Mouse (Mus musculus) C2C12 (cell line): ENCODE measurements around the gene Med7.

Source experiments
- CTCF ChIP-seq: IDR thresholded peaks from one replicate; pipeline ENCODE4 v1.5.1; 2011; ENCODE audit not compliant: control insufficient read depth, insufficient read depth, insufficient read length
- FOSL1 ChIP-seq: IDR thresholded peaks from one replicate; pipeline ENCODE4 v1.8.0; 2011; ENCODE audit warnings: mild to moderate bottlenecking, low read length; ENCODE audit not compliant: poor library complexity, insufficient read depth, severe bottlenecking
- MYOD1 ChIP-seq: IDR thresholded peaks from one replicate; pipeline ENCODE4 v1.6.1; 2011; ENCODE audit warnings: low read depth; ENCODE audit not compliant: control insufficient read depth, insufficient read length
- MYOG ChIP-seq: IDR thresholded peaks from one replicate; pipeline ENCODE4 v1.6.1; 2011; ENCODE audit not compliant: control insufficient read depth, insufficient read length; ENCODE audit errors: extremely low read depth
- USF1 ChIP-seq: IDR thresholded peaks from one replicate; pipeline ENCODE4 v1.6.1; 2011; ENCODE audit warnings: low read depth, mild to moderate bottlenecking, control low read depth, moderate library complexity

DNA sequence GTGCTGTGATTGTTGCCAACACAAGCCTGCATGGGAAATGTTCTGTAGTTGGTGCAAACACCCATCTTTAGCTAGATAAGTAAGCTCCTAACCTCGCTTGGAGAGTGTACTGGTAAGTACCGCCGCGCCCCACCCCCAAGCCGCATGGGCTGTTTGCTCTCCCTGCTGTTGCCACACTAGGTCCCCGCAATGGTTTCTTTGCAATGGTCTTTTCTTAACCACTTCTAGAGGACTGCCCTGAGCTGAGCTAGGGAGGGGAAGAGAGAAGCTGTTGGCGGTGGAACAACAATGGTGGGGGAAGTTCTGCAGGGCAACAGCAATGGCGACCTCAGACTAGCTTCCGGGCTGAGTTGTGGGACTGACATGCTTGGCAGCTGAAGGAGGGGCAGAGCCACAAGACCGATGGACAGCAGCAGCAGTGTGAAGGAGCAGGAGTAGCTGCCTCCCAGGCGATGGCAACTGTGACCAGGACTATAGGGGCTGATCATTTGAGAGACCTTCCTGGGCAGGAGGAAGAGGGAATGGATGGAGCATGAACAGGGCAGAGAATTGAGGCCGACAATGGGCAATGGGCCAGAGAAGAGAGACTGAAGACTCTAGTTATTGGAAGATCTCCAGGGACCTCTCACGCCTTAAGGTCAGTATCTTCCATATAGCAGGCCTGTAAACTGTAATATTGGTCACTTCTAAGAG lies 40.4 kb upstream of the Med7 start, which contains the start of gene Fam71b:
- TF ChIP-seq CTCF = no peak
- TF ChIP-seq USF1 = no peak
- no peak for TF ChIP-seq FOSL1
- TF ChIP-seq MYOD1 = no peak
- TF ChIP-seq MYOG = no peak
